Mouse (Mus musculus) spleen, adult 18-20 months (tissue): ENCODE measurements around the gene Cchcr1.

Experiments
- DNase-seq, 2 experiments: peaks; one replicate each; pipeline ENCODE4 v3.0.0; 2022; ENCODE audit warnings: mixed read lengths in 2 of 2

Cchcr1 gene

DNA sequence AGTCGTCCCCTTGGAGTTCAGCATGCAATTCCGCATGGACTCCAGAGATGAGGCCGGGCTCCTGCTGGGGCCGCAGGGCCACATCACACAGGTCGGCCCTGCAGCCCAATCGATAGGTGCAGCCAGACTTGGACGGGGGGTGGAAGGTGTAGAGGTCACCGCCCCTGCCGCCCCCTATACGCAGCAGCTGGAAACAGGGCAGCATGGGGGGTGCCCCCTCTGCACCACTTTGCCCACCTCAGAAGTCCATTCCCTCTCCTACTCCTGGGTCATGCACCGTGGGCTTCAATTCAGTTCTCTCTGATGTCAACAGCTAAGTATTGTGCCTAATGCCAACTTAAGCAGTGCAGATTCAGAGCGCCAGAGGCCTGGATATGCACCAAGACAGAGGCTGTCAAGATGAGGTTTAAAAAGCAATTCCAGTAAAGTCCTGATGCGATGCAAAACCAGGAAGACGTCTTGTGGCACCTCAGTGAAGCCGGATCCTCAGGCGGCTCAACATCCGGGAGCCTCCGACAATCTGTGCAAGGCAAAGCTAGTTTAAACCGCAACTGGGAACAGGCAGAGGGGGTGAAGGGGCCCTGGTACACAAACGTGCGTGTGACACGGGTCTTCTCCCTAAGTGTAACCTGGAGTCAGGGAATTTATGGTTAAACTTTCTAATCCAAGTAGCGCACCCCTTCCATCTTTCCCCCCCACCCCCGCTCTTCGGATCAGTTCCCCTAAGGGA is 824 bp upstream of the Cchcr1 start:
- DNase-seq = no peak

DNA sequence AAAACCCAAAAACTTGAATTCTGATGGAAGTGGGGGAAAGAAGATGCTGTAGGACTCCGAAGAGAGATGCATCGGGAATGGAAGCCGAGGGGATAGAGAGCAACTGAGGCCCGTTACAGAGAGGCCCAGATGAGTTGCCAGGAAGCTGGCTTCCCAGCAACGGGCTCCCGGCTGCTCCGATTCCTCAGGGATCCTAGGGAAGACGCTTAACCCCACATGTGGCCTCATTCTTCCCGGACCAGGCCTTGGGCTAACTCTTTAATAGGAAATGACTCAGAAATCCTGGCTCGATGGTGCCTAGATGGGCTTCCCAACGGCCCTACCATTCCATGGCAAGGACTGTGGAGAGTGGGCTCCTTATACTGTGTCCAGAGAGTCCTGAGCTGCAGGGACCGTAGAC is 626 bp downstream of the Cchcr1 start:
- DNase-seq = no peak

DNA sequence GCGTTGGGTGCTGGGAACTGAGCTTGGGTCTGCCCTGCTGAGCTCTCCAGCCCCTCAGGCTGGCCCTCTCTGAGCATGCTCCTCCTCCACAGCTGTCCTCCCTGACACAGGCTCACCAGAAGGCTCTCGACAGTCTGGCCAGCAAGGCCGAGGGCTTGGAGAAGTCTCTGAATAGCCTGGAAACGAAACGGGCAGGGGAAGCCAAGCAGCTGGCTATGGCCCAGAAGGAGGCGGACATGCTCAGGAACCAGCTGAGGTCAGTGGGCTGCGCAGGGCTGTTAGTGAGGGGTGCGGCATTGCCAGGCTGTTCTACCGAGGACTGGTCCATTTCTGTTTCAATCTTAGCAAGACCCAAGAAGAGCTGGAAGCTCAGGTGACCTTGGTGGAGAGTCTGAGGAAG is 7.5 kb downstream of the Cchcr1 start:
- DNase-seq = no peak

DNA sequence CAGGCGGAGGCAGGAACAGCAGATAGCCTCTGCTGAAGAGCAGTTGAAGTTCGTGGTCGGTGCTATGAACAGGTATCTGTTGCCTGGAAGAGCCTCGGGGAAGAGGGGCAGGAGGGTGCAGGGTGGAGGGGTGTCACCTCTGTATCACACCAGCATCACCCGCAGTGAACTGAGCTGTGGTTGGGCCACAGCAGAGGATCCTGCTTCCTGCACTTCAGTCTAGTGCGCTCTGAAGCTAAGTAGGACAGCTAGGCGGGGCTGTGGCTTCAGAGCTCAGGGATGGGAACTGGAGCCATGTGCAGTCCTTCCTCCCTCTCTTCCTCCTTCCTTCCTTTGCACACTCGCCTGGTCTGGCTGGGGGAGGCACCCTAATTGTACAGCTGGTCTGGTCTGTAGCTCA is 9.7 kb downstream of the Cchcr1 start:
- no peak for DNase-seq

DNA sequence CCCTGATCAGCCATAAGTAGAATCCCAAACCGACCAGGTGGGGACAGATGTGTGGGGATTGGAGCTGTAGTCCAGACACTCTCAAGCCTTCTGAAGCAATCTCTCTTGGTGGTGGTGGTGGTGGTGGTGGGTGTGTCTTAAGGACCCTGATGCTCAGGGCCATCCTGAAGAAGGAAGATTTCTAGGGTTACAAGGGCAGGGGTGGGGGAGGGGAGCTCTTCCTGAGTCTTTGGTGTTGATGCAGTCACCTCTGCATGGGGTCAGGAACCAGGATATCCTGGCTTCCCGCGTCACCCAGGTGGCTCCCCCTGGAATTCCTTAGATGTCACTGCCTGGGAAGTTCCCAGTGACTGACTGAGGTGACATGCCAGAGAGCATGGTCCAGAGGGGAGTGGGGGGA is 15.5 kb downstream of the Cchcr1 start:
- DNase-seq = no peak

DNA sequence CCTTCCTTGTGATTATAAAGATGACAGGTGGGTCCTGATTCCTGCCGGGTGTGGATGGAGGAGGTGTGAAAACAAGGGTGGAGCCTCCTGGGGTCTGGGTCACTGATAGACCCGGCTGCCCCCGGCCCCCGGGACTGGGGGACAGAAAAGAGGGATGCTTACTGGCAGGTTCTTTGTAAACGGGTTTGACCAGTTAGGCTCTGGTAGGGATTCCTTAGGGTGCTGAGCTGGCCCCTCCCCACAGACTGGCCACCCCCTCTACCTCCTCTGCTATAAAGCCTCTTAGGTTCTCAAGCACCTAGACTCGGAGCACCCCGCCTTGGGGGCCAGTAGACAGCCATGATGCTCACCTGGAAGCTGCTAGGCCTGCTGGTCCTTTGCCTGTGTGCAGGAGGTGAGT is 16.0 kb downstream of the Cchcr1 start, which contains the start of gene Psors1c2:
TSS of gene Psors1c2 (plus strand) at position 301 of the 400 bp plus-strand sequence.
- no peak for DNase-seq

DNA sequence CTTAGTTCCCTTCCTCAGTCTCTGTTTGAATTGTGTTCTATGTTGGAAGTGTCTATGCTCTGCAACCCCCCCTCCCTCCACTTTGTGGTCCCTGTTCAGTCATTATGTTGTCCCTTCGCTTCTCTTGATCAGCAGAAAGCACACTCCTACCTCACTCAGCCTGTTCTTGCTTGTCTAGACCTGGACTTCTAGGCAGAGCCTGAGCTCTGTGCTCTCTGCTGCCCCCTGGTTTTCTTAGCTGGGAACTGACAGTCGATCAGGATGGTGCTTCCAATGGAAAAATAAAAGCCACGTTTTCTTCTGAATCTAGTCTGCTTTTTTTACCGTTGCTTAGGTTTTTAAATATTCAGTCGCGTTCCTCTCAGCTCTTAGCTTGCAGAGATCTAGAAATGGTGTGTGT is 17.4 kb downstream of the Cchcr1 start:
- peak; percentile 42 to 69 for DNase-seq

DNA sequence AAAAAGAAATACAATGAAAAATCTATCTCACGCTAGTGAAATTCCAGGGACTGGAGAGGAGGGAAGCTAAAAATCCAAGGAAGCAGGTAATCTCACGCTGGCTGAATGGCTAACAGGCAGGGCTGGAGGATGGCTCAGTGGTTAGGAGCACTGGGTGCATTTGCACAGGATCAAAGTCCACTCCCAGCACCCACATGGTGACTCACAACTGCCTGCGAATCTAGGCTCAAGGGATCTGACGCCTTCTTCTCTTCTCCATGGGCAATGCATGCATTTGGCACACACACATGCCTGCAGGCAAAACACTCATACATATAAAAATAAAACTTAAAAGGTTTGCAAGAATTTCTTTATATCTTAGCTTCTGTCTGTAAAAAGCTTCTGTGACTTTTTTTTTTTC is 20.5 kb downstream of the Cchcr1 start:
- DNase-seq = no peak

DNA sequence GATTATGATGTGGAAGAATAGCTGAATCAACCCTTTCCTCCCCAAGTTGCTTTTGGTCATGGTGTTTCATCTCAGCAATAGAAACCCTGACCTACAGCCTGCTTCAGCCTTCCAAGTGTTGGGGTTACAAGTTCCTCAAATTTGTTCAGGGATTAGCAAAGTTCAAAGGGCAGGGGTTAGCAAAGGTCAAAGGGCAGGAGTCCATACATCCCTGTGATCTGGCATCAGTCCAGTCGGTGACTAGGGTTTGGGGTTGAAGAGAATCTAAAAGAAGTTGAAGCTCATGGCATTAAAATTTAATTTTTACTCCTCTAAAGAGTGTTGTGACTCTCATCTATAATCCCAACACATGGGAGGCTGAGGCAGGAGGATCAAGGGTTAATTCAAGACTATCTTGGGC is 21.6 kb downstream of the Cchcr1 start:
- no peak for DNase-seq

DNA sequence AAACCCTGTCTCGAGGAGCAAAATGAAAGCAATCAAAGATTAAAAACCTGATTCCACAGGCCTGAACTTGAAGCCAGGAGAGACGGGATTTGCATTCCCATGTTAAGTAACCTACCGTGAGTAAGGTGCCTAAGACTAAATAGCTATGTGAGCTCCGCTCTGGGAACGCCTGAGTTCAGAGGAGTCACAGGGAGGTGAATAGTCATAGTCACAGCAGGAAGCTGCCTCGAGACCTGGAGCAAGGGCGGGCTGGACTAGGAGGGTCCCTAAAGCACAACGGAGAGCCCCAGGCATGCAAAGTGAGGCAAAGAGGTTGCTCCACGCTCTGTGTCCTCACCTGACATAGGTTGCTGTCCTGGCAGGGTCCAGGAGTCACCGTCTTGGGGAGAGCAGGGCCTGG is 22.6 kb downstream of the Cchcr1 start:
- no peak for DNase-seq

DNA sequence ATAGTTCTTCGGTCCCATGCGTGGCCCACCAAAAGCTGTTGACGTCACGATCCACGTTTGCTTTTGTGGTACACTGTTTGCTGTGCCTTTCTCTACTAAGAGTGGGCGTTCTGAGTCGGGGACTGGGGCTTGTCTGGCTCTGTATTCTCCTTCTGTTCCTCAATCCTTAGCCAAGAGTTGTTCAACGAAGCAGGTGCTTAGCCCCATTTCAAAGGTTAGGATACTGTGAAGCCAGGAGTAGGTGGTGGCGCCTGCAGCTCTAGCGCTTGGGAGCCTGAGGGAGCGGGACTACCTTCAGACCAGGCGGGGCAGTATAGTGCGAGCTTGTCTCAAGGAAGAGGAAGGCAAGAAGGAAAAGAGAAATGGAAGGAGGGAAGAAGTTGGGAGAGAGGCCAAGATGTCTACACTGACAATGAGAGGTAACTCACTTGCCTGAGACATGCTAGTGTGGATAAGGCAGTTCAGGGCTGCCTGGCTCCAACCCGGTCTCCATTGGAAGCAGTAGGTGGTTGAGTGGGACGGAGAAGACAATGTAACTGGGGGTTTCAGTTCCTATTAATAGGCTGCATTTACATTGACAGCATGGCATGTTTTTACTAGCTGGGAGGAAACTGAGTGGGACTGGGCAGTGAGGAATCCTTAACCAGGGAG is 26.0 kb downstream of the Cchcr1 start:
- no peak for DNase-seq

DNA sequence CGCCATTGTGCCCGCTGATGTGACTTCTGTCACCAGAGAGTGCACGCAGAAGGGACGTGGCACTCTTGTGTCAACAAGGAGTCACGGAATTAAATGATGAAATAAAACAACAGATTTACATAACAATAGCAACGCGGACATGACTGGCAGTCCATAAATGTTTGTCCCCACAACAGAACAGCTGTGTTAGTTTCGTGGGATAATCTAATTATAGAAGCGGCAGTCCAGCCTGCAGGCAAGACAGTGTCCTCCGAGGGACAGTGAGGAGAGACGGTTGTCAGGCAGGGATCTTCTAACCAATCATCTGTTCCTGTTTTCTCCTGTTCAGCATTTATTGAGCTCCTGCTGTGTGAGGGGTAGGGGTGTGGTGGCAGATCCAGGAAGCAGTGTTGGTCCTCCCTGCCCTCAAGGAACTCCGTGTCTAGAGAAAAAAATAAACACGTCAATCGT is 26.5 kb downstream of the Cchcr1 start:
- DNase-seq = no peak

DNA sequence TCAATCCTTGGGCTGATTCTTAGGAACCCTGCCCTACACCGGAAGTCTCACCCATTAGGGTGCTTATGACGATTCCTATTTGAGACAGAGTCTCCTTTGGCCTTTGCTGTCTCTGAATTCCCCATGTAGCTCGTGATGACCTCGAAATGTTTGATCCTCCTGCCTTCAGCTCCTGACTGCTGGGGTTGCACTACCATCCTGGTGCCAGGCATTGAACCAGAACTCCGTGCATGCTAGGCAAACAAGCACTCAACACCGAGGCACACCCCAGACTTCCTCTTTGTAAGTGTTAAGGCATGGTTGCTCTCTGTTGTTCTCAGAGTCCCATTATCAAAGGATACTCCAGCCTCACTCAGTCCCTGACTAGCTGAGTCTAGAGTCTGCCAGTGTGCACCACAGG is 27.1 kb downstream of the Cchcr1 start:
- no peak for DNase-seq

DNA sequence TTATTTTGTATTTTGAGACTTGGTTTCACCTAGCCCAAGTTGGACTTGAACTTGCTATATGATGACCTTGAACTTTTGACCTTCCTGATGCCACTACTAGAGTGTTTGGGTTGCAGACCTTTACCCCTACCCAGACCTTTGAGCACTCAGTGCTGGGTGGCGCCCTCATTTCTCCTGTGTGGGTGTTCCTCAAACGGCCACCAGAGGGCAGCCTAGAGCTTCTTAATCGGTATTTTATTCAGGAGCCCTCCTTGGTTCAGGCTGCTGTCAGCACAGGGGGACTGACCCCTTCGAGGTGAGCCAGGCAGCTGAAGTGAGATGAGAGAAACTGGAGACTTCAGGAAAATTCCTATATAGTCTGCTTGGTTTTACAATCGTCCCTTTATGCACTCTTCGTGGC is 27.8 kb downstream of the Cchcr1 start:
- peak in 1 of 2 experiments; percentile 47 for DNase-seq

DNA sequence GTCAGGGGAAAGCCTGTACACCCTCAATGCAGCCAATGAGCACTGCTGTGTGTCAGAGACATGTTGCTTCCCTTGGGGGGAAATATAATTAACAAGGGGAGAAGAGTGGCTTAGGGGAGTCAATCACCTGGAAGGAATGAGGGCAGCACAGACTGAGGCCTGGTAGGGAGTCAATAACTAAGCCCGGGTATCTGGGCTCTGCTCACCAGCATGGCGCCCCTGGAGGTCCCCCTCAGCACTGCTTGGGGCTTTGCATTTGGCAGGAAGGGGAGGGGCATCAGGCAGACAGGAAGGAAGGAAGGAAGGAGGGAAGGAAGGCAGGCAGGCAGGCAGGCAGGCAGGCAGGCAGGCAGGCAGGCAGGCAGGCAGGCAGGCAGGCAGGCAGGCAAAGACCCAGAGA is 30.6 kb downstream of the Cchcr1 start:
- DNase-seq = no peak

DNA sequence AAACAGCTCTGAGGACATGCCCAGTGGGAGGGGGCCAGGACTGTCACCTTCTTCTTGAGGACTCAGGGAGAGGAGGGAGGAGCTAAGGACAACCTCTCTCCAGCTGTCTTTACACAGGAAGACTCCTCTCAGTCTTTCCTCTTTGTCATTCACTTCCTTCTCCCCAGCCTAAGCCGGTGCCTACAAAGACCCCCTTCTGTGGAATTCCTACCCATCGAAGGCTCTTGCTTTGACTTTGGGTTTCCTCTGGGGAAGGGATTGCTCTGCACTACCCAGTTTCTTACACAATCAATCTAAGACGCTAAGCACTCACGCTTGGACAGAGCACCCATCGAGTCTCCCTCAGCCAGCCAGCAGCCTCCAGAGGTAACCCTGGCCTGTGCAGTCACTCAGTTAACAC is 31.7 kb downstream of the Cchcr1 start:
- no peak for DNase-seq

DNA sequence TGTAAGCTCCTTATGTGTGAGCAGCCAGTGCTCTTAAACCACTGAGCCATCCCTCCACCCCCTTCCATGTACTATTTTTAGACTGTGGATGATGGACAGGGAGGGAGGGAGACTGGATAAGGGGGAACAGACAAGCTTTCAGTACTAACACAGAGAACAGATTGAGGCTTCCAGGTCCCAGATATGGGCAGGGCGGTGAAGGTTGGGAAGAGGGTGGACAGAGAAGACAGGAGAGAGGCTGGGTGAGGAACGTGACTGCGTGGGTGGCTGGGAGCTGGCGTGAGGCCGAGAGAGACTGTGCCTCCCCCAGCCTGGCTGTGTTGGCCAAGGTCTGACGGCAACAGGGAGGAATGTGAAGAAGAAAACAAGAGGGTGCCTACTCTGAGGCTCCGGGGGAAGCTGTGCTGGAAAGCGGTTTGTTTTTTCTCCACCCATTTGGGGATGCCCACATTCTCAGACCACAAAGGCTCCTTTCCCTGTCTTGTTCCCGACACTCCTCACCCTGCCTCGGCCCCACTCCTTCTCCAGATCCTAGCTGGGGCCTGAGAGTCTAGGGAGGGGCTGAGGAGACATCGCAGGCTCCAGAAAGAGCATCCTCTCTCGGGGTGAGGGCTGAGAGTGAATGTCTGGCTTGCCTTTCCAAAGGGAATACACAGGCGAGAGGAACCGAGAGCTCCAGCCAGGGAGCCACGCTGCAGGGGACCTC is 32.7 kb downstream of the Cchcr1 start:
- no peak for DNase-seq

DNA sequence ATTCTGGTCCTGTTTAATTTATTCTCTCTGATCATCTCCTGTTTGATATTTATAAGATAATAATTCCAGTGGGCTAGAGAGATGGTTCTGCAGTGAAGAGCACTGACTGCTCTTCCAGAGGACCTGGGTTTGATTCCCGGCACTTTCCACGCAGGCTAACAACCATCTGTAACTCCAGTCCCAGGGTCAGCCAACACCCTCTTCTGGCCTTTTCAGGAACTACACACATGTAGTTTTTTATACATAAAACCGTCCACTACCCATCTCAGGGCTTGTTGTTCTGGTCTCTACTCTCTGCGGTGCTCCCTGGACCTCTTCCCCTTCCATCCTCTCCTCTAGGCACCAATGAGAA is 33.2 kb downstream of the Cchcr1 start:
- no peak for DNase-seq

DNA sequence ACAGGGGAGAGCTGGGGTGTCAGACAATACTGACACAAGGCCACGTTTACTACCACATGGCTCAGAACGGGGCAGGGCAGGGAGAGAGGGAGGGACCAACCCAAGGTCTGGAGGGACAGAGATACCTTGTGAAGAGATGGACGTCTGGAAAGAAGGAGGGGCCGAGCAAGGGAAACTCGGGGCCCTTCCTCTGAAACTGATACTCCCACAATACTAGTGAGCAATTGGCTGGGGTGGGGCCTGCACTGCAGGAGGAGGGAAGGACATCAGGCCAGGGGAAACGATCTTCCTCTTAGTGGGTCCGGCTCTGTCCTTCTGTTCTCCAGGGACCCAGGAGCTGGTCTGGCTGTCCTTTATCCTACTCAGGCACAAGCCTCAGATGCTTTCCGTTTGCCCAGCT is 34.0 kb downstream of the Cchcr1 start:
- DNase-seq = no peak

DNA sequence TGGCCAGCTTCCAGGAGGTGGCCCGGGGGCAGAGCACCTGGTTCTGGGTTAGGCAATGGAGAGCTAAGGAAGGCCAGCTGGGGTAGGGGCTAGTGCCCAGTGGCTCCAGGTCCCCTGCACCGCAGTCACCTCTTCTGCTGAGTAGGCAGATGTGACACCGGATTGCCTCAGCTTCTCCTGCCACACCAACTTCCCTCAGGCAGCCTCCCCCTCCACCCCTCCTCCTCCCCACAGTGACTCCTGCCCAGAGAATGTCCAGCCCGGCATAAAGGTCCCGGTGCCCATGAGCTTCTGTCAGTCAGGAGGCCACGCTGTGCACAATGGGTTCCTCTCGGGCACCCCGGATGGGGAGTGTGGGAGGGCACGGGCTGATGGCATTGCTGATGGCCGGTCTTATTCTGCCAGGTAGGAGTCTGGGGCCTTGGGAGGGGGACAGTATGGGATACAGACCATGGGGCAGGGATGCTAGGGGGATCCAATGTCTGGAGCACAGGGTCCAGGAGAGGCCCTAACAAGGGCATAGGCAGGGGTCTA is 35.0 kb downstream of the Cchcr1 start, which contains the start of gene Cdsn:
TSS of gene Cdsn (plus strand) at position 248 of the 534 bp plus-strand sequence.
- DNase-seq = no peak

DNA sequence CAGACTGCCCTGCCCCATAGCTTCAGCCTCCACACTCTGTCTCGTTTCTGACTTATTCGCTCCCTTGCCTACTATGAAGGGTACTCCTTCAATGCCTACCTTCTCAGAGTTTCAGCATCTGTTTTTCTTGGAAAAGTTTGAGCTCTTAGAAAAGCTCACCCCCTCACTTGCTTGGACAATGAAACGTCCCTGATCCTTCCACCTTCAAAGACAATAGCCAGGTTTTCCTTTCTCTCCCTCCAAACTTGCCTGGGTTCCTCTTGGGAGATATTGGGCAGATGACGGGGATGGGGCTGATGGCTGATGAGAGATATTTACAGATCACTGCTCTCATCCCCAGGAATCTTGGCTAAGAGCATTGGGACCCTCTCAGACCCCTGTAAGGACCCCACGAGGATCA is 37.4 kb downstream of the Cchcr1 start:
- DNase-seq = no peak

DNA sequence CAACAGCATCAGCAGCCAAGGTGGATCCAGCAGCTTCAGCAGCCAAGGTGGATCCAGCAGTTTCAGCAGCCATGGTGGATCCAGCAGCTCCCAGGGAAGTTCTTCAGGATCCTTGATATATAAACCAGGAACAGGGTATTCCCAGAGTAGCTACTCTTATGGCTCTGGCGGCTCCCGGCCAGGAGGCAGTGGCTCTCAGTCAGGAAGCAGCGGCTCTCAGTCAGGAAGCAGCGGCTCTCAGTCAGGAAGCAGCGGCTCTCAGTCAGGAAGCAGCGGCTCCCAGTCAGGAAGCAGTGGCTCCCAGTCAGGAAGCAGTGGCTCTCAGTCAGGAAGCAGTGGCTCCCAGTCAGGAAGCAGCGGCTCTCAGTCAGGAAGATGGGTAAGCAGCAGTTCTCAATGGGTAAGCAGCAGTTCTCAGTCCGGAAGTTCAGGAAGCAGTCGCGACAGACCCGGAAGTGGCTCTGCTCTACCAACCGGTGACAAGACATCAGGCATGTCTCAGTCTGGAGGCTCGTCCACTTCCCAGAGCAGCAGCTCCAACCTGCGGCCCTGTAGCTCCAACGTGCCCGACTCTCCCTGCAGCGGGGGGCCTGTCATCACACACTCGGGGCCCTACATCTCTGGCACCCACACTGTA is 38.0 kb downstream of the Cchcr1 start:
- DNase-seq = no peak

DNA sequence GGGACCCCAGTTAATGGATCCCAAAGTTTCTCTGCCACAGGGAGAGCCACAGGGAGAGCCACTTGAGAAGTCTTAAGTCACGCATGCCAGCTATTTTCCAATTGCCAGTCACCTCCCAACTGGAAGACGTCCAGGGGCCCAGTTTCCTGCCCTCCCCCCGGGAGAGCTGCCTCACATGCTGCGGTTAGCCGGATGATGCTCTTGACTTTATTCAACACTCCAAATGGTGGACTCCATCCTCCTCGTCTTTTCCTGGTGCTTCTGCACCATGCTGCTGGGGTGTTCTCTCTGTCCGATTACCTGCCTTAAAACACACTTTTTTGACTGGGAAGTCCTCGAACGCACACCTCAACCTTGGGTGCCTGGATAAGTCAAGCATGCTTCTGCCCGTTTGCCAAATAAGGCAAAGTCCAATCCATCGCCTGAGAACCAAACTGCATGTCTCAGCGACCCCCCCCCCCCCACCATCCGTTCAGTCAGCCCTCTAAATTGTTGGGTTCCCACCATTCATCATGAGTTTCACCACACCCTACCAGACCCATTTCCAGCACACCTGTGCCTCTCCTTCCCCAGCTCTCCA is 39.4 kb downstream of the Cchcr1 start:
- DNase-seq = no peak
